30 mouse cellular contexts compared by ENCODE assay signal in the genomic region with DNA sequence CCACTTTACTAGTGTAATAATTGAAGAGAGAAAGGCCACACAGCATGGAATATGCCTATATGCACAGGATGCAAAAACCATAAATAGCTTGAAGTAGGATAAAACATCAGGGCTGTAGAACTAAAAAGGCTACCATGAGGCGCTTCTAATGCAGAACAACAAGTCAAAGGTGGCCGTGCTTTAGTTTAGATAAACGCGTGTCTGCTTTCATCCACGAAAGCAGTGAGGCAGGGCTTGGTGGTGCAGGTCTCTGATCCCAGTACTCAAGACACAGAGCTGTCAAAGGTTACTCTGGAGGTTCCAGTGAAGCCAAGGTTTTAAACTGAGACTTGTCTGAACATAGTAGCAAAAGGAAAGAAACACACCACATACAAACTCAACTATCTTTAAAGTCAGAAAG. TPM values are rescaled to one million over a fixed set of nuclear protein-coding genes. Genes with fewer than 3 reads are reported as not detected.
A peak's percentile ranks its signal among the peaks of the same experiment; 100 is the strongest.
DNase-seq lines count a peak whose midpoint lies in the region; ATAC-seq lines count a peak whose summit lies in the region.
"Had no signal": no experiment of that assay in that cellular context is flagged by ENCODE, and none has a peak within 500 bp of the region (broad histone marks: within the 10 kb centered on the region; RNA-seq: fewer than 3 reads in every experiment).

No protein-coding gene starts in this region.

- peak; percentile 27 for DNase-seq in c-Kit-positive CD71-positive TER-119-positive erythroid progenitor cells, embryonic 14.5 days (ENCODE audit: low spot score)
- no peak for DNase-seq in right cerebral cortex, postnatal 14 days
- no peak for DNase-seq in layer of hippocampus, adult 9-11 months
- no peak for DNase-seq in kidney, postnatal 4 days
- DNase-seq in frontal cortex, postnatal 25 days (ENCODE audit: low spot score in 2 of 2) = no peak
- DNase-seq: adrenal gland, adult 2 months; adrenal gland, postnatal 14 days; cerebellum, adult 11-12 months; cerebellum, adult 9-10 months; cerebellum, postnatal 14 days; gastrocnemius, postnatal 10 days; gastrocnemius, postnatal 36 days; heart, postnatal 10 days; heart, postnatal 36 days had no signal

- H3K9me3 ChIP-seq in liver, embryonic 12.5 days (replicated peaks) = no peaks in the 10 kb centered on the region
- H3K9me3 ChIP-seq in liver, embryonic 15.5 days (replicated peaks) = no peaks in the 10 kb centered on the region
- H3K9me3 ChIP-seq: forebrain, embryonic 12.5 days; forebrain, embryonic 15.5 days; heart, embryonic 12.5 days; heart, embryonic 15.5 days; hindbrain, embryonic 10.5 days; hindbrain, embryonic 13.5 days had no signal

- 41% methylated on average over 5 of the region's 5 CpGs for WGBS in liver, embryonic 12.5 days (ENCODE audit: insufficient replicate concordance)
- 30% methylated on average over 5 of the region's 5 CpGs for WGBS in liver, embryonic 15.5 days (ENCODE audit: insufficient replicate concordance)

- H3K27me3 ChIP-seq in liver, embryonic 12.5 days (replicated peaks) = no peaks in the 10 kb centered on the region
- no peaks in the 10 kb centered on the region for H3K27me3 ChIP-seq in liver, embryonic 15.5 days
- H3K27me3 ChIP-seq: forebrain, embryonic 12.5 days; forebrain, embryonic 15.5 days; heart, embryonic 12.5 days; heart, embryonic 15.5 days; hindbrain, embryonic 13.5 days had no signal

- H3K27ac ChIP-seq in liver, embryonic 12.5 days = peak overlapping the region; percentile 81
- peak overlapping the region; percentile 77 for H3K27ac ChIP-seq in liver, embryonic 15.5 days (replicated peaks)
- H3K27ac ChIP-seq: forebrain, embryonic 12.5 days; forebrain, embryonic 15.5 days; heart, embryonic 15.5 days; hindbrain, embryonic 10.5 days; hindbrain, embryonic 13.5 days had no signal

- ATAC-seq in erythroblast, adult 5-6 weeks (replicated peaks; ENCODE audit: low FRiP score, poor library complexity, severe bottlenecking) = peak; percentile 33
- ATAC-seq in liver, embryonic 12.5 days = peak; percentile 66
- ATAC-seq in liver, embryonic 15.5 days (ENCODE audit: insufficient read depth) = peak; percentile 57
- ATAC-seq: CD4-positive, CD25-positive, alpha-beta regulatory T cell, adult 4 months; forebrain, embryonic 15.5 days; hindbrain, embryonic 16.5 days had no signal

- H3K36me3 ChIP-seq in liver, embryonic 12.5 days = peaks cover 82% of the 10 kb centered on the region
- peaks cover 57% of the 10 kb centered on the region for H3K36me3 ChIP-seq in liver, embryonic 15.5 days (replicated peaks)

- H3K9ac ChIP-seq in liver, embryonic 12.5 days = peak overlapping the region; percentile 23; the same call in 1 of the 2 replicates
- H3K9ac ChIP-seq in liver, embryonic 15.5 days = peak overlapping the region; percentile 19; the same call in 1 of the 2 replicates
- H3K9ac ChIP-seq: forebrain, embryonic 12.5 days; forebrain, embryonic 15.5 days; heart, embryonic 12.5 days; heart, embryonic 15.5 days; hindbrain, embryonic 13.5 days had no signal

- peaks cover 40% of the 10 kb centered on the region for H3K4me1 ChIP-seq in liver, embryonic 12.5 days
- peaks cover 39% of the 10 kb centered on the region for H3K4me1 ChIP-seq in liver, embryonic 15.5 days (replicated peaks)
- H3K4me1 ChIP-seq: forebrain, embryonic 12.5 days; forebrain, embryonic 15.5 days; hindbrain, embryonic 10.5 days; hindbrain, embryonic 13.5 days had no signal

- H3K4me2 ChIP-seq in liver, embryonic 12.5 days = peak overlapping the region; percentile 49
- H3K4me2 ChIP-seq in liver, embryonic 15.5 days = peak overlapping the region; percentile 59
- H3K4me2 ChIP-seq: forebrain, embryonic 12.5 days; forebrain, embryonic 15.5 days; heart, embryonic 12.5 days; heart, embryonic 15.5 days; hindbrain, embryonic 13.5 days had no signal

- no peak overlapping the region for H3K4me3 ChIP-seq in liver, embryonic 12.5 days
- no peak overlapping the region for H3K4me3 ChIP-seq in liver, embryonic 15.5 days (replicated peaks)
- H3K4me3 ChIP-seq: forebrain, embryonic 12.5 days; forebrain, embryonic 15.5 days; heart, embryonic 12.5 days; heart, embryonic 15.5 days; hindbrain, embryonic 10.5 days; hindbrain, embryonic 13.5 days had no signal

RNA-seq across cellular contexts. Expression of gene Abcg5, which starts 46.3 kb away (rescaled TPM):
- total RNA-seq in erythroblast, adult 5-6 weeks (2015; ENCODE audit: low replicate concordance) = not detected in 2 replicates
- not detected in 2 replicates for total RNA-seq in erythroblast, adult 5-6 weeks (2017; ENCODE audit: low replicate concordance)
- 0.14 and 0.26 TPM in 2 replicates for polyA plus RNA-seq in liver, embryonic 12.5 days (2016; fragmentation: Nextera tagmentation; extraction: Ambion mirVana)
- 0.50 and 0.56 TPM in 2 replicates for polyA plus RNA-seq in liver, embryonic 15.5 days (2015; fragmentation: Nextera tagmentation; extraction: Ambion mirVana)
- total RNA-seq: adrenal gland, adult 2 months; gastrocnemius, adult 18-20 months; gastrocnemius, postnatal 10 days; gastrocnemius, postnatal 36 days; granulocyte monocyte progenitor cell, adult 5-6 weeks; heart, adult 8-10 months; heart, postnatal 10 days; heart, postnatal 36 days; MEL had no signal
- polyA plus RNA-seq: C2C12; CD4-positive, CD25-positive, alpha-beta regulatory T cell, adult 4 months; heart, embryonic 15.5 days had no signal

RNA-seq across cellular contexts. Expression of gene Abcg8, which starts 53.0 kb away (rescaled TPM):
- not detected in 2 replicates for total RNA-seq in erythroblast, adult 5-6 weeks (2015; ENCODE audit: low replicate concordance)
- not detected in 2 replicates for total RNA-seq in erythroblast, adult 5-6 weeks (2017; ENCODE audit: low replicate concordance)
- polyA plus RNA-seq in liver, embryonic 12.5 days (2016; fragmentation: Nextera tagmentation; extraction: Ambion mirVana) = 0.14 and 0.28 TPM in 2 replicates
- 0.56 and 0.59 TPM in 2 replicates for polyA plus RNA-seq in liver, embryonic 15.5 days (2015; fragmentation: Nextera tagmentation; extraction: Ambion mirVana)
- total RNA-seq: gastrocnemius, adult 18-20 months; gastrocnemius, postnatal 10 days; gastrocnemius, postnatal 36 days; granulocyte monocyte progenitor cell, adult 5-6 weeks; heart, postnatal 10 days; heart, postnatal 36 days; MEL had no signal
- polyA plus RNA-seq: C2C12; CD4-positive, CD25-positive, alpha-beta regulatory T cell, adult 4 months; heart, embryonic 12.5 days; heart, embryonic 15.5 days had no signal
